8 mouse cellular contexts compared by ENCODE assay signal in genomic region chr13:114387521-114388171, GRCm38 (mm10). TPM values are rescaled to one million over a fixed set of nuclear protein-coding genes. Genes with fewer than 3 reads are reported as not detected.
DNase-seq lines count a peak whose midpoint lies in the region; ATAC-seq and TF ChIP-seq lines count a peak whose summit lies in the region.

No protein-coding gene starts in this region.

- H3K36me3 ChIP-seq in C2C12 (ENCODE audit: control insufficient read depth, insufficient read depth): peaks cover 3% of the 10 kb centered on the region
- H3K36me3 ChIP-seq in erythroblast, embryonic 14.5 days (ENCODE audit: control insufficient read depth): no peaks in the 10 kb centered on the region; the same call in 1 of the 2 replicates
- peaks cover 6% of the 10 kb centered on the region; the same call in 1 of the 2 replicates for H3K36me3 ChIP-seq in heart, embryonic 12.5 days
- no peaks in the 10 kb centered on the region for H3K36me3 ChIP-seq in kidney, postnatal 0 days (ENCODE audit: insufficient read depth, low read length)
- H3K36me3 ChIP-seq in liver, embryonic 11.5 days (ENCODE audit: control insufficient read depth, insufficient read depth, low read length): peaks cover 3% of the 10 kb centered on the region
- H3K36me3 ChIP-seq in stomach, embryonic 14.5 days (ENCODE audit: control insufficient read depth, insufficient read depth, low read length): no peaks in the 10 kb centered on the region

- H3K27me3 ChIP-seq in C2C12 (ENCODE audit: control insufficient read depth, insufficient read depth, insufficient read length): no peaks in the 10 kb centered on the region
- H3K27me3 ChIP-seq in erythroblast, embryonic 14.5 days (ENCODE audit: control insufficient read depth): 0 out of 2 replicates have a peak, but pooled peaks cover 3% of the 10 kb centered on the region
- no peaks in the 10 kb centered on the region for H3K27me3 ChIP-seq in heart, embryonic 12.5 days (replicated peaks)
- H3K27me3 ChIP-seq in kidney, postnatal 0 days (ENCODE audit: insufficient read depth, low read length): no peaks in the 10 kb centered on the region
- H3K27me3 ChIP-seq in liver, embryonic 11.5 days (replicated peaks; ENCODE audit: control insufficient read depth, insufficient read depth, low read length): no peaks in the 10 kb centered on the region
- H3K27me3 ChIP-seq in stomach, embryonic 14.5 days (ENCODE audit: control insufficient read depth, insufficient read depth, low read length): no peaks in the 10 kb centered on the region

- no peak for TF ChIP-seq CTCF in C2C12 (IDR thresholded peaks at IDR 0.05; ENCODE audit: control insufficient read depth, insufficient read depth, insufficient read length)
- TF ChIP-seq CTCF in brain, embryonic 14.5 days (IDR thresholded peaks at IDR 0.05; ENCODE audit: borderline replicate concordance, extremely low read depth, insufficient read depth, insufficient read length): no peak
- no peak for TF ChIP-seq CTCF in kidney, postnatal 0 days (IDR thresholded peaks at IDR 0.05; ENCODE audit: low read depth)

- peaks cover 26% of the 10 kb centered on the region for H3K79me3 ChIP-seq in C2C12 (ENCODE audit: low read depth)

- peak overlapping the region; percentile 80 for H3K4me3 ChIP-seq in C2C12 (ENCODE audit: insufficient read depth, poor library complexity, severe bottlenecking)
- H3K4me3 ChIP-seq in erythroblast, embryonic 14.5 days (replicated peaks): peak overlapping the region; percentile 96
- H3K4me3 ChIP-seq in heart, embryonic 12.5 days: peak overlapping the region; percentile 96
- peak overlapping the region; percentile 91 for H3K4me3 ChIP-seq in kidney, postnatal 0 days (replicated peaks; ENCODE audit: low read depth, low read length)
- H3K4me3 ChIP-seq in liver, embryonic 11.5 days (ENCODE audit: low read depth, low read length): peak overlapping the region; percentile 84
- H3K4me3 ChIP-seq in stomach, embryonic 14.5 days (ENCODE audit: low read depth, low read length): peak overlapping the region; percentile 95

- peaks cover 22% of the 10 kb centered on the region for H3K4me1 ChIP-seq in erythroblast, embryonic 14.5 days (ENCODE audit: control insufficient read depth)
- peaks cover 6% of the 10 kb centered on the region; the same call in 1 of the 2 replicates for H3K4me1 ChIP-seq in heart, embryonic 12.5 days (replicated peaks)
- no peaks in the 10 kb centered on the region for H3K4me1 ChIP-seq in kidney, postnatal 0 days (replicated peaks; ENCODE audit: insufficient read depth, low read length)
- peaks cover 5% of the 10 kb centered on the region; the same call in 1 of the 2 replicates for H3K4me1 ChIP-seq in liver, embryonic 11.5 days (replicated peaks; ENCODE audit: control insufficient read depth, insufficient read depth, low read length)
- H3K4me1 ChIP-seq in stomach, embryonic 14.5 days (ENCODE audit: control insufficient read depth, insufficient read depth, low read length): peaks cover 3% of the 10 kb centered on the region; the same call in 1 of the 2 replicates

- H3K27ac ChIP-seq in heart, embryonic 12.5 days (ENCODE audit: poor library complexity, severe bottlenecking): peak overlapping the region; percentile 83
- peak overlapping the region; percentile 89 for H3K27ac ChIP-seq in kidney, postnatal 0 days
- 0 out of 2 replicates have a peak overlapping the region, but pooled peaks have one; percentile 21 for H3K27ac ChIP-seq in liver, embryonic 11.5 days (ENCODE audit: low read depth, low read length)
- H3K27ac ChIP-seq in stomach, embryonic 14.5 days (ENCODE audit: low read length): peak overlapping the region; percentile 68; the same call in 1 of the 2 replicates

- peak overlapping the region; percentile 92 for H3K9ac ChIP-seq in heart, embryonic 12.5 days
- peak overlapping the region; percentile 79 for H3K9ac ChIP-seq in kidney, postnatal 0 days (ENCODE audit: low read depth, low read length)
- peak overlapping the region; percentile 82 for H3K9ac ChIP-seq in liver, embryonic 11.5 days (ENCODE audit: low read depth, low read length)
- H3K9ac ChIP-seq in stomach, embryonic 14.5 days (replicated peaks; ENCODE audit: low read depth, low read length): peak overlapping the region; percentile 77

- peak overlapping the region; percentile 91 for H3ac ChIP-seq in C2C12 (ENCODE audit: control insufficient read depth, insufficient read length, low read depth)

- peak; percentile 73; the same call in 1 of the 2 replicates for TF ChIP-seq POLR2A in brain, embryonic 14.5 days (IDR thresholded peaks at IDR 0.05; ENCODE audit: borderline replicate concordance, extremely low read depth, insufficient read depth, insufficient read length, poor library complexity, severe bottlenecking)

- DNase-seq in brain, embryonic 14.5 days (ENCODE audit: low read depth): peak; percentile 97
- DNase-seq in kidney, postnatal 0 days (ENCODE audit: low spot score): peak; percentile 94
- peak; percentile 83 for DNase-seq in liver, embryonic 11.5 days (ENCODE audit: low spot score)
- DNase-seq in naive thymus-derived CD4-positive, alpha-beta T cell, adult 2 months (ENCODE audit: low read depth): peak; percentile 94

- peak; percentile 85 for ATAC-seq in heart, embryonic 12.5 days (ENCODE audit: insufficient number of reproducible peaks, low FRiP score)
- ATAC-seq in kidney, postnatal 0 days (replicated peaks; ENCODE audit: low FRiP score, low read depth): peak; percentile 86
- peak; percentile 84 for ATAC-seq in liver, embryonic 11.5 days (replicated peaks; ENCODE audit: low FRiP score)
- peak; percentile 82 for ATAC-seq in stomach, embryonic 14.5 days (ENCODE audit: insufficient number of reproducible peaks, insufficient read depth, low FRiP score, low read depth)

- H3K9me3 ChIP-seq in erythroblast, embryonic 14.5 days (ENCODE audit: control insufficient read depth, low read length): no peaks in the 10 kb centered on the region
- no peaks in the 10 kb centered on the region for H3K9me3 ChIP-seq in heart, embryonic 12.5 days (replicated peaks)
- H3K9me3 ChIP-seq in kidney, postnatal 0 days (replicated peaks; ENCODE audit: low read length): no peaks in the 10 kb centered on the region
- no peaks in the 10 kb centered on the region for H3K9me3 ChIP-seq in liver, embryonic 11.5 days (ENCODE audit: control insufficient read depth, low read length)
- no peaks in the 10 kb centered on the region; the same call in 1 of the 2 replicates for H3K9me3 ChIP-seq in stomach, embryonic 14.5 days (ENCODE audit: control insufficient read depth, low read depth, low read length)

- peak overlapping the region; percentile 91 for H3K4me2 ChIP-seq in heart, embryonic 12.5 days
- H3K4me2 ChIP-seq in kidney, postnatal 0 days (ENCODE audit: low read length): peak overlapping the region; percentile 67
- peak overlapping the region; percentile 78 for H3K4me2 ChIP-seq in liver, embryonic 11.5 days
- H3K4me2 ChIP-seq in stomach, embryonic 14.5 days (replicated peaks; ENCODE audit: low read depth, low read length): peak overlapping the region; percentile 67

- H3K79me2 ChIP-seq in C2C12 (ENCODE audit: control insufficient read depth, insufficient read depth): peaks cover 37% of the 10 kb centered on the region

- under 1% methylated on average over 37 of the region's 37 CpGs for WGBS in heart, embryonic 12.5 days
- under 1% methylated on average over 37 of the region's 37 CpGs for WGBS in kidney, postnatal 0 days
- under 1% methylated on average over 37 of the region's 37 CpGs for WGBS in liver, embryonic 11.5 days
- 1% methylated on average over 37 of the region's 37 CpGs for WGBS in stomach, embryonic 14.5 days

TF ChIP-seq in C2C12, 6 proteins besides CTCF, POLR2A, EP300 and RAD21:
- TF ChIP-seq MAX (IDR thresholded peaks at IDR 0.05) (peak; percentile 76), CEBPB (IDR thresholded peaks at IDR 0.05; ENCODE audit: low read depth) (no peak)

RNA-seq across cellular contexts. Expression of gene Ndufs4, which starts 0.4 kb away (rescaled TPM):
- 98.9 TPM for polyA plus RNA-seq in C2C12 (2012; fragmentation: generic; extraction: Trizol)
- polyA plus RNA-seq in brain, embryonic 14.5 days (2012; rRNA removed): 90.4 and 103 TPM in 2 replicates
- 0.30 and 1.0 TPM in 2 replicates for polyA plus RNA-seq in erythroblast, embryonic 14.5 days (2012)
- polyA plus RNA-seq in heart, embryonic 12.5 days (2016; fragmentation: Nextera tagmentation; extraction: Ambion mirVana): 379 and 384 TPM in 2 replicates
- polyA plus RNA-seq in kidney, postnatal 0 days (2015; fragmentation: Nextera tagmentation; extraction: Ambion mirVana): 410 and 441 TPM in 2 replicates
- 221 and 235 TPM in 2 replicates for polyA plus RNA-seq in liver, embryonic 11.5 days (2014; fragmentation: Nextera tagmentation; extraction: Ambion mirVana)
- 299 and 301 TPM in 2 replicates for polyA plus RNA-seq in stomach, embryonic 14.5 days (2014; fragmentation: Nextera tagmentation; extraction: Ambion mirVana)

Comparison
In these comparisons a context has a peak if more than half of its experiments do, and no peak if none do; other contexts are left out.
1. Peak in every context shown above with its lines: DNase-seq, ATAC-seq, H3K4me3 ChIP-seq and H3K27ac ChIP-seq.
2. H3K27ac ChIP-seq: peak in every context shown above with its lines; median percentile 89 in kidney, postnatal 0 days; 83 in heart, embryonic 12.5 days; 68 in stomach, embryonic 14.5 days; 21 in liver, embryonic 11.5 days.
3. RNA of gene Ndufs4, which starts 0.4 kb away (polyA plus RNA-seq): 410 to 441 TPM in kidney, postnatal 0 days, 379 to 384 TPM in heart, embryonic 12.5 days, 299 to 301 TPM in stomach, embryonic 14.5 days, 221 to 235 TPM in liver, embryonic 11.5 days, 98.9 TPM in C2C12 (single experiment) and 90.4 to 103 TPM in brain, embryonic 14.5 days; 0.30 to 1.0 TPM in erythroblast, embryonic 14.5 days; every median in the first group is over 10 times any median in the second.